Mouse (Mus musculus) adrenal gland, adult 8-10 months (tissue): ENCODE results near the gene Map3k1. TPM values are rescaled to one million over a fixed set of nuclear protein-coding genes. Genes with fewer than 3 reads are reported as not detected.

Experiments
- DNase-seq: peaks from one replicate; pipeline ENCODE4 v3.0.0; 2022
- total RNA-seq, 4 experiments: library from RNA; stranded (reverse); gene quantifications; 2 replicates each; pipeline ENCODE4 v1.2.4; 2022

The Map3k1 gene
- total RNA-seq, 4 experiments from 2014 or later = 41.6 to 114 (median 77.4) TPM

DNA sequence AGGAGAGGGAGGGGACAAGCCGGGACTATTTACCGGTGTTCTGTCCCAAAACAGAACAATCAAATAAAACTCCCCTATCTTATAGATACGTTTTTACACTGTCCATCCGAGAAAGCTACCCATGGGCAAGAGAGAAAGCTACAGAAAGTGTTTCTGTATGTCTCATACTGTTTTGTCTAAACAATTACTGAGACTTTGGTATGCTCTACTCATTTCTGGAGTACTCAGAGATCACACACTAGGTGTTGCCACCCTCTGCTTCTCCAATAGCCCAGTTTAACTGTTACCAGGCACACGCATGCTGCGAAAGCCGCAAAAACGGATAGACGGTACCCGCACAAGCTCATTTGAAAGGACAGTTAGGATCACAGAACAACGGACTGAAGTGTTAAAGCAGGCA is 17.2 kb downstream of the Map3k1 start:
- no peak for DNase-seq

GRCm38 (mm10) chr13:111789420-111790065 is 19.2 kb downstream of the Map3k1 start:
- DNase-seq = no peak

GRCm38 (mm10) chr13:111788882-111789281 is 19.9 kb downstream of the Map3k1 start:
- DNase-seq = no peak

DNA sequence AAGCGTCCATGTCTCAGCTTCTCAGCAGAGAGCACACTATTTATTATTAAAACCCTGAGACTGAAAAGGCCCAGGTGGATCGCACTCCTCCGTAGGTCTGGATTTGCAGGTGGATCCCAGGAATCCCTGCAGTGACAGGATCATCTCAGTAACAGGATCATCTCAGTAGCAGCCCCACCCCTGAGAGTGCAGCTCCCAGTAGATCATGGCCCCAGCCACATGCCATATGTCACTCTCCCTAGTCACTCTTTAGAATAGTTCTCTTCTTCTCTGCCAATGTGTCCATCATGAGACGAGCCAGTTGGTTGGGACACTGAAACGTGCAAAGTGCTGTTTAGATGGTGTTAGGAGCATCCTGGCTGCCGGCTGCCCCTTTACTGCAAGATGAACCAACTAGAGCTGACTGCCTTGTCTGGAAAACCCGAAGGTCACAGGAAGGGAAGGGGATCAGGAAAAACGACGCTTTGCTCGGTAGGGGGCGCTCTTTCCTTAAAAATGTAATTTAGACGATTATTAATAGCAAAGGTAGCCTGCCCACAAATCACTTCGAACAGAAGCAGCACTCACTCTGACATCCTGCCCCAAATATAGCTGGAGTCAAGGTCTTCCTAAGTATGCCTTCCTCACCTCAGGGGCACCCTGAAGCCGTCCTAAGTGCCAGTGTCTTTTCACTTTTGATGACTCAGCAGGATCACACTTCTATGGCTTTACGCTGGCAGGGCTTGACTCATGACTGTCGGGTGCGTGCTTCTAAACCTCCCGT is 20.8 kb downstream of the Map3k1 start:
- peak; percentile 77 for DNase-seq

DNA sequence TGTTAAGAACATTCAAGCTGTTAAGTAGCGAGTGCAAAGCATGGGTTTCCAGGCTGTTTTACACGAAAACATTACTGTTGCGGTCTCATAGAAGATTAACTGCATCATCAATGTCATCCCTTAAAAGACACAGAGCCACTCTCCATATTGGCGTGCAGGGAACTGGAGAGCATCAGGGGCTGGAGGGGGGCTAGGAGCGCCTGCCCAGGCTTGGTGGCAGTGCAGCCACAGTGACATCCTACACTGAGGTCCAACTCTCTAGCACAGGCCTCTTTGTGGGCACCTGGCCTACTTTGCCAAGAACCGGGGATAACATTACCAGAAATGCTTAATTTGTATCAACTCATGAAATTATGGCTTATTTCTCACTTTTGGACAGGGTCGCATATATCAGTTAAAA is 22.2 kb downstream of the Map3k1 start:
- DNase-seq = no peak

DNA sequence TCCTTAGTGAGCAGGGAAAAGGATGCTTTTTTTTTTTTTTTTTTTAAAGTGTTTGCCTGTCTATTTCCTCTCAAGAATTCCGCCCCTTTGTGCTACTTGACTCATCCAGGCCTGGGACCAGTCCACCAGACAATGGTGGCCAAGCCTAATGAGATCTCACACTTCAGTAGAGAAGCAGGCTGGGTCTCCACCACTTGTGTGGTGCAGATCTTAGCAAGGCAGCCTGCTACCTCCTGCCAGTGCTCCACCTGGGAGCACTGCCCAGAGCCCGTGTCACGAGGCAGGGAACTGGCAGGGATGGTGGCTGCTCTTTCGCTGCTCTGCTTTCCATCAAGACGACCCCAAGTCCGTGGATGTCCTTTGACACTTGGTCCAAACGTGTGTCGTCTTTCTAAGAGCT is 25.3 kb downstream of the Map3k1 start:
- no peak for DNase-seq

DNA sequence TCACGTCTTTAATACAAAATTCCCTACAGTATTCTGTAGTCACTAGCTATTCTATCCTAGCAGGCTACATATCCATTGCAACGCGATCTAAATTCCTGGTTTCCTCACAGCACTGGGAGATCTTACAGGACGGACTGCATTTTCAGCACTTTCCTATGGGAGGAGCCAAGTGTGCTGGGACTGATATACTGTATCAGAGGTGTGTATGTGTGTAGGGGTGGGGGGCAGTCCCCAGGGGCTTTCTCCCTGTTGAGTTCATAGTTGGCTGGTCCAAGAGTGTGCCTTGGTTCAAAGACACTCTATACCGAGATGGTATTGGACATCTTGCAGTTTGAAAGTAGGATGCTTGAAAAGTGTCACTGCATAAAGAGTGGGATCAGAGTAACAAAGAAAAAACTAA is 29.3 kb downstream of the Map3k1 start:
- DNase-seq = no peak

DNA sequence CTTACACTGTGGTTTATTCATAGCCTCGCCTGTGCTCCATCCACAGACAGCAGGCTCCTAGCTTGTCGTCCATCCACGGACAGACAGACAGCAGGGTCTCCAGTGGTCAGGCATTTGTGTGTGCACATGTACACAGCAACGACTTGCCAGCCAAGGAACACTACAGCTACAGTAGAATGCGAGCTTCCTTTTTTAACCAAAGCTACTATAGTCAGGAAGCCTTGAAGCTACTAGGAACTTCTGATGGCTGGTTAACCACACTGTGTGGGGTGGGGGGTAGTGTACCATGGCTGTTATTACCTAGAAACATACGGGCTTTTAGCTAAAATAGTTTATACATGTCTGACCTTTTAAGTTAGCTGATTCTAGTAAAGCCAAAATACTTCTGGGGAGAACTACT is 30.2 kb downstream of the Map3k1 start:
- no peak for DNase-seq

DNA sequence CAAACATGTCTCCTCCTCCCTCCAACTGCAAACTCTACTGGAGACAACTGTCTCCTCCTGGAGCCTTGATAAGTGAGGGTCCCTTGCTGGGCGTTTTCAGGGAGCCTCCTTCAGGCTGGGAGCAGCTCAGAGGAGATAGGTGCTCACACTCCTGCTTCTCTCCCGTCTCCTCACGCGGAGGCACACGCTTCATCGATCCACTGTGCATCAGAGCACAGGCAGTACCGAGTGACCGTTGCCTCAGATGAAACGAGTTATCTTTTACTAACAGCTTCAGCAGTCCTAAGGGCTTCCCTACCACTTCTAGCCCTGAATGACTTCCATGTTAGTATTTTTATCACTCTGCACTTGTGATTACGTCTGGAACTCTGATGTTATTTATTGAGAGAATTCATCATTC is 30.9 kb downstream of the Map3k1 start:
- DNase-seq = no peak

DNA sequence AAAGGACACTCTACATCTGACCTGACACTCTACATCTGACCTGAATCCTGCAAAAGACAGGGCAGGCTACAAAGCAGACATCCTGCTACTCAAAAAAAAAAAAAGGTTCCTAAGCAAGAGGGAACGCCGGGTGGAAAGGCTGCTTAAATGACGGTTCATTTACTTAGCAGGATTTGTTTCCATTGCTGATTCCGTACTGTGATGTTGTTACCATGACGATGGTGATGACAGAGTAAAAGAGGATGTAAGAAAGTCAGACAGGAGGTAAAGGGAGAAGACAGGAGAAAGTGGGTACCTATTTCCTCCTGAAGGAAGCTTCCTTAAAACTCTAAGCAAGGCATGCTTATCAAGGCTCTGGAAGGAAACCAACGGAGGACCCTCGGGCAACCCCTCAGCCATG is 31.6 kb downstream of the Map3k1 start:
- DNase-seq = no peak

- DNase-seq = no peak
Measured at GRCm38 (mm10) chr13:111772075-111772474, 36.7 kb downstream of the Map3k1 start.

GRCm38 (mm10) chr13:111771232-111771631 is 37.6 kb downstream of the Map3k1 start:
- peak; percentile 42 for DNase-seq

DNA sequence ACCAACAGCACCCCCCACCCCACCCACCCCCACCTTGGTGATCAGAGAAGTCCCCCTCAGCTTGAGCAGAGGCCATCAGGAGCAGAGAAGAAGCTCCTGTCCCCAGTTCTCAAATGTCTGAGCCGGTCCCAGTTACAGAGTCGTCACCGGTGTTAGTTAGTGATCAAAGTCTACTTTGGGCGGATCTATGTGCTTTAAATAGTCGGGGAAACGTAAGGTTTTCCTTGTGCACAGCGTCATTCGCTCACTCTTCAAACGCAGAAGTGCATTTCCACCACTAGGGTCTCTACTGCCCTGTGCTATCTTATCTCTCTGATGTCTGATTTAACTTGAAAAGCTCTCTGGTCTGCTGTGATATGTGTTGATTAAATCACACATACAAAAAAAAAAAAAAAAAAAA is 38.0 kb downstream of the Map3k1 start:
- DNase-seq = no peak

GRCm38 (mm10) chr13:111762526-111762925 is 46.3 kb downstream of the Map3k1 start:
- no peak for DNase-seq

- no peak for DNase-seq
Measured at GRCm38 (mm10) chr13:111756986-111757385, 51.8 kb downstream of the Map3k1 start.

- DNase-seq = no peak
Measured at GRCm38 (mm10) chr13:111755937-111756336, 52.9 kb downstream of the Map3k1 start.

- DNase-seq = no peak
Measured at GRCm38 (mm10) chr13:111755377-111755776, 53.4 kb downstream of the Map3k1 start.

- DNase-seq = no peak
Measured at GRCm38 (mm10) chr13:111753321-111753720, 55.5 kb downstream of the Map3k1 start.

- no peak for DNase-seq
Measured at GRCm38 (mm10) chr13:111748301-111749062, 60.3 kb downstream of the Map3k1 start.

DNA sequence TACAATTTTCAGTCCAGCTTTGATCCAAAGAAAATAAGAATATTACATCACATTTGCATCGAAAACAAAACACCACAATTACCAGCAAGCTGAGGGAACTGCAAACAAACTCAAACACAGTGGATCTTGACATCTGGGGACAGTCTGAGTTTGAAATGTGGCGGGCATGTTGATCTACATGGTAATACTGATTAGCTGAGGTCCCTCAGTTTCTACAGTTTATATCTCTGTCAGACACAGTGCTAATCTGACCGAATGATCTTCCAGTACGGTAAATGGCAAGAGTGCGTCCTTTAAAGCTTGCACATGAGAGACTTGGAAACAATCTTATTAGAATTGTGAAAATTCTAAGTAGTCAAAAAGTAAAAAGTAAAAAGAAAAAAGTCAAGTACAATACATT is 62.0 kb downstream of the Map3k1 start:
- no peak for DNase-seq

GRCm38 (mm10) chr13:111745216-111745615 is 63.6 kb downstream of the Map3k1 start:
- no peak for DNase-seq

DNA sequence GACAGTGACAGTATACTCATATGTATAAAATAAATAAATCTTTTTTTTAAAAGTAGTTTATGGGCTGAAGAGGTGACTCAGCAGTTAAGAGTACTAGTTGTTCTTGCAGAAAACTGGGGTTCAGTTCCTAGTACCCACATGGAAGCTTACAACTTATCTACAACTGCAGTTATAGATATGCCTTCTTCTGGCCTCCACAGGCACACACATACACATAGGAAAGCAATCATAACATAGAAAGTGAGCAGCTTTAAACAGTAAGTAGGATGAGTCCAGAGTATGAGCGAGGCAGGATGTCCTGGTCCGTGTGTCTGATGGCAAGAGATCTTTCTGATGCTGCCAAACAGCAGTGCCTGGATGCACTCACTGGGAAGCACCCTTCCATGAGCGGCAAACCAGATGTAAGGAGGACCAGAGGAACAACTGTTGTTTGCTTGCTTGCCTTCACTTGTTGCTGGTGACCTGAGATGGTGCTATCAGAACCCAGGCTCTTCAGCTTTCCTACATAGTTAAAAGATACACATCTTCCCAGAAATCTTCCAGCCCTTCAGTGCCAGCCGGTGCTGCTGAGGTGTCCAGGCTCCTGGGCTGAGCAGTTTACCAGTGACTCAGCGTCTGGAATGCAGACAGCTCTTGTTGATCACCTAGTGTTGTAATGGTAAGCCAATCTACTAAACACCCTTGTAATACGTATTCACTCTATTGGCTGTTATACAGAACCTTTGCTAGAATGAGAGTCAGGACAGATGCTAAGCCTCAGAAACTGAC is 64.4 kb downstream of the Map3k1 start:
- no peak for DNase-seq
